Mouse (Mus musculus) CH12.LX (cell line): ENCODE data around the gene Chodl. TPM values are rescaled to one million over a fixed set of nuclear protein-coding genes. Genes with fewer than 3 reads are reported as not detected.

Experiments
- DNase-seq: peaks from one replicate; pipeline ENCODE4 v3.0.0-alpha.2; 2013; ENCODE audit errors: extremely low read depth
- H3K27ac ChIP-seq: 2 replicates; pipeline ENCODE4 v1.5.1; 2012; ENCODE audit warnings: low read depth, mild to moderate bottlenecking, control low read depth, moderate library complexity; ENCODE audit not compliant: insufficient read depth
- H3K27me3 ChIP-seq: replicated peaks from 2 replicates; pipeline ENCODE3; 2012; ENCODE audit warnings: inconsistent platforms
- H3K36me3 ChIP-seq, 2 experiments: replicated peaks in 1 of 2; 2 replicates each; pipeline versions ENCODE3 to v1.6.1; 2012; ENCODE audit warnings: inconsistent platforms in 1 of 2, low read length in 1 of 2, mild to moderate bottlenecking in 1 of 2, mixed read lengths in 1 of 2, moderate library complexity in 1 of 2; ENCODE audit not compliant: control insufficient read depth in 1 of 2, insufficient read depth in 1 of 2
- H3K4me1 ChIP-seq, 2 experiments: 2 replicates each; pipeline ENCODE4 v1.6.1; 2012; ENCODE audit warnings: inconsistent platforms in 1 of 2, moderate library complexity in 1 of 2; ENCODE audit not compliant: insufficient read depth in 2 of 2, control insufficient read depth in 1 of 2
- H3K4me2 ChIP-seq: 2 replicates; pipeline ENCODE4 v1.6.1; 2012; ENCODE audit warnings: low read depth, mild to moderate bottlenecking, control low read depth; ENCODE audit not compliant: poor library complexity, insufficient read depth, severe bottlenecking
- H3K4me3 ChIP-seq, 3 experiments: fragments of 150-350 bp in 1 of 3; sonication (generic) in 1 of 3; replicated peaks in 1 of 3; 2 replicates each; pipeline versions ENCODE3 to v1.5.1; 2011 to 2012; ENCODE audit warnings: low read depth in 2 of 3, low read length in 2 of 3, mild to moderate bottlenecking in 2 of 3, moderate library complexity in 2 of 3, control low read depth in 1 of 3, improper control_type of control experiment in 1 of 3, inconsistent platforms in 1 of 3, mixed read lengths in 1 of 3; ENCODE audit not compliant: poor library complexity in 1 of 3
- H3K79me2 ChIP-seq: replicated peaks from 2 replicates; pipeline ENCODE4 v1.6.1; 2012; ENCODE audit warnings: mild to moderate bottlenecking, moderate library complexity; ENCODE audit not compliant: control insufficient read depth, poor library complexity, insufficient read depth, severe bottlenecking; ENCODE audit errors: extremely low read depth
- H3K9ac ChIP-seq: 2 replicates; pipeline ENCODE4 v1.6.1; 2012; ENCODE audit warnings: low read depth, mild to moderate bottlenecking, control low read depth, moderate library complexity; ENCODE audit not compliant: insufficient read depth
- H3K9me3 ChIP-seq: replicated peaks from 2 replicates; pipeline ENCODE3; 2012; ENCODE audit warnings: low read length, inconsistent platforms, mixed read lengths
- CHD1 ChIP-seq: IDR thresholded peaks from 2 replicates; pipeline ENCODE4 v1.6.1; 2012; ENCODE audit warnings: low read depth, low read length, improper control_type of control experiment, inconsistent platforms
- CTCF ChIP-seq, 2 experiments: IDR thresholded peaks in 1 of 2; conservative IDR thresholded peaks in 1 of 2; 2 replicates each; pipeline ENCODE4 v1.5.1; 2011 to 2012; ENCODE audit warnings: low read depth in 2 of 2, low read length in 2 of 2, improper control_type of control experiment in 1 of 2, inconsistent platforms in 1 of 2, mild to moderate bottlenecking in 1 of 2, moderate library complexity in 1 of 2
- E2F4 ChIP-seq: IDR thresholded peaks from 2 replicates; pipeline ENCODE4 v1.6.1; 2011; ENCODE audit warnings: low read depth, low read length, improper control_type of control experiment; ENCODE audit not compliant: insufficient replicate concordance
- ETS1 ChIP-seq: conservative IDR thresholded peaks from 2 replicates; pipeline ENCODE4 v1.6.1; 2012; ENCODE audit warnings: low read depth, mild to moderate bottlenecking, inconsistent platforms, low read length, improper control_type of control experiment, moderate library complexity
- GABPA ChIP-seq: IDR thresholded peaks from 2 replicates; pipeline ENCODE4 v1.6.1; 2012; ENCODE audit warnings: low read depth, low read length, improper control_type of control experiment, inconsistent platforms; ENCODE audit not compliant: insufficient replicate concordance
- HCFC1 ChIP-seq: IDR thresholded peaks from 2 replicates; pipeline ENCODE4 v1.6.1; 2012; ENCODE audit warnings: low read depth, mild to moderate bottlenecking, inconsistent platforms, low read length, improper control_type of control experiment
- JUN ChIP-seq: IDR thresholded peaks from 2 replicates; pipeline ENCODE4 v1.6.1; 2011; ENCODE audit warnings: low read depth, mild to moderate bottlenecking, low read length, improper control_type of control experiment, moderate library complexity; ENCODE audit not compliant: insufficient read depth
- JUND ChIP-seq: conservative IDR thresholded peaks from 2 replicates; pipeline ENCODE4 v1.6.1; 2011; ENCODE audit warnings: low read depth, low read length, improper control_type of control experiment
- KAT2A ChIP-seq: IDR thresholded peaks from 2 replicates; pipeline ENCODE4 v1.6.1; 2012; ENCODE audit warnings: low read length, improper control_type of control experiment, inconsistent platforms; ENCODE audit not compliant: insufficient replicate concordance
- MAFK ChIP-seq: IDR thresholded peaks from 2 replicates; pipeline ENCODE4 v1.6.1; 2011; ENCODE audit warnings: low read length, improper control_type of control experiment; ENCODE audit not compliant: insufficient replicate concordance
- MAX ChIP-seq: IDR thresholded peaks from 2 replicates; pipeline ENCODE4 v1.6.1; 2011; ENCODE audit warnings: low read length, improper control_type of control experiment
- MEF2A ChIP-seq: IDR thresholded peaks from 2 replicates; pipeline ENCODE4 v1.6.1; 2014; ENCODE audit warnings: low read depth, mild to moderate bottlenecking, inconsistent platforms, low read length, improper control_type of control experiment, borderline replicate concordance
- MXI1 ChIP-seq: IDR thresholded peaks from 2 replicates; pipeline ENCODE4 v1.6.1; 2011; ENCODE audit warnings: mild to moderate bottlenecking, low read depth, low read length, improper control_type of control experiment
- NELFE ChIP-seq: IDR thresholded peaks from 2 replicates; pipeline ENCODE4 v1.6.1; 2011; ENCODE audit warnings: low read depth, low read length, improper control_type of control experiment
- PAX5 ChIP-seq: IDR thresholded peaks from 2 replicates; pipeline ENCODE4 v1.6.1; 2012; ENCODE audit warnings: low read length, inconsistent platforms, mixed read lengths
- POLR2AphosphoS2 ChIP-seq: IDR thresholded peaks from 2 replicates; pipeline ENCODE4 v1.6.1; 2011; ENCODE audit warnings: low read depth, low read length, improper control_type of control experiment
- RAD21 ChIP-seq: IDR thresholded peaks from 2 replicates; pipeline ENCODE4 v1.6.1; 2011; ENCODE audit warnings: low read depth, mild to moderate bottlenecking, low read length, improper control_type of control experiment, moderate library complexity
- RCOR1 ChIP-seq: conservative IDR thresholded peaks from 2 replicates; pipeline ENCODE4 v1.6.1; 2012; ENCODE audit warnings: low read depth, mild to moderate bottlenecking, inconsistent platforms, low read length, improper control_type of control experiment
- SMC3 ChIP-seq: IDR thresholded peaks from 2 replicates; pipeline ENCODE4 v1.6.1; 2011; ENCODE audit warnings: low read depth, low read length, improper control_type of control experiment
- TCF12 ChIP-seq: IDR thresholded peaks from 2 replicates; pipeline ENCODE4 v1.6.1; 2014; ENCODE audit warnings: low read depth, mild to moderate bottlenecking, inconsistent platforms, low read length, improper control_type of control experiment
- UBTF ChIP-seq: IDR thresholded peaks from 2 replicates; pipeline ENCODE4 v1.6.1; 2012; ENCODE audit warnings: low read depth, mild to moderate bottlenecking, inconsistent platforms, low read length, improper control_type of control experiment, moderate library complexity
- USF1 ChIP-seq: IDR thresholded peaks from 2 replicates; pipeline ENCODE4 v1.6.1; 2014; ENCODE audit warnings: low read depth, mild to moderate bottlenecking, inconsistent platforms, low read length, improper control_type of control experiment
- ZC3H11A ChIP-seq: IDR thresholded peaks from 2 replicates; pipeline ENCODE4 v1.6.1; 2012; ENCODE audit warnings: low read depth, mild to moderate bottlenecking, inconsistent platforms, low read length, improper control_type of control experiment
- ZKSCAN1 ChIP-seq: IDR thresholded peaks from 2 replicates; pipeline ENCODE4 v1.6.1; 2012; ENCODE audit warnings: low read depth, inconsistent platforms, low read length, improper control_type of control experiment, borderline replicate concordance
- ZNF384 ChIP-seq: IDR thresholded peaks from 2 replicates; pipeline ENCODE4 v1.6.1; 2012; ENCODE audit warnings: low read depth, low read length, improper control_type of control experiment, inconsistent platforms
- dilution Hi-C: fragments of 300-500 bp; cut with MboI; formaldehyde crosslinking; loops from 2 replicates; pipeline ENCODE4 v1.14.3; 2020; ENCODE audit warnings: low sequenced_read_pairs; ENCODE audit not compliant: extremely low pct_unique_long_range_greater_than_20kb, extremely low pct_ligation_motif_present
- in situ Hi-C: fragments of 300-500 bp; cut with MboI; formaldehyde crosslinking; loops from 3 replicates; pipeline ENCODE4 v1.14.3; 2019; ENCODE audit warnings: low sequenced_read_pairs, low pct_ligation_motif_present, low pct_unique_long_range_greater_than_20kb, mixed read lengths
- polyA plus RNA-seq: library from polyadenylated mRNA; unstranded; fragments of >175 nt; gene quantifications from 2 replicates; pipeline ENCODE4 v1.2.1, GENCODE M21; 2012; ENCODE audit warnings: low read depth; ENCODE audit not compliant: insufficient read length
- total RNA-seq, 2 experiments: library from RNA; depleted of rRNA; stranded (reverse); fragments of 300-350 nt in 1 of 2; fragments of >200 nt in 1 of 2; gene quantifications; 2 replicates each; pipeline ENCODE4 v1.2.3; 2012 to 2014

Gene Chodl
- not detected in 2 replicates for total RNA-seq (2012; rRNA removed)
- total RNA-seq (2014; rRNA removed), result not detected in 2 replicates
- not detected in 2 replicates for polyA plus RNA-seq

- Histone ChIP-seq H3K79me2 (no peaks in the 10 kb centered on the region), H3K4me3 (no peak within 1 kb of the TSS), H3K36me3 (no peaks in the 10 kb centered on the region), H3K4me2 (no peak within 1 kb of the TSS), H3K9me3 (peaks cover 35% of the 10 kb centered on the region), H3K4me1 (no peaks in the 10 kb centered on the region), H3K9ac (no peak within 1 kb of the TSS), H3K27ac (no peak within 1 kb of the TSS), H3K27me3 (no peaks in the 10 kb centered on the region)
- in situ Hi-C loops (no loop called here), dilution Hi-C loops (no loop called here)
- TF ChIP-seq ETS1 (no peak), JUN (no peak), PAX5 (no peak), MXI1 (no peak), KAT2A (no peak), UBTF (no peak), ZNF384 (no peak), ZKSCAN1 (no peak), MAX (no peak), ZC3H11A (no peak), RAD21 (no peak), E2F4 (no peak)
- no peak for DNase-seq
These were observed at the start of gene Chodl for GRCm38 (mm10) chr16:78930382-78931286. TSS of gene Chodl (plus strand) at chr16:78930948.

GRCm38 (mm10) chr16:78922644-78923043, 8.1 kb upstream of the Chodl start:
- in situ Hi-C loops (no loop called here), dilution Hi-C loops (no loop called here)
- H3K27me3 ChIP-seq, result no peaks in the 10 kb centered on the region
- H3K27ac ChIP-seq, result no peak overlapping the region
- H3K4me1 ChIP-seq, result no peaks in the 10 kb centered on the region
- no peak for DNase-seq
- H3K9me3 ChIP-seq, result peaks cover 24% of the 10 kb centered on the region
- no peak overlapping the region for H3K4me3 ChIP-seq
- H3K79me2 ChIP-seq, result no peaks in the 10 kb centered on the region
- no peak overlapping the region for H3K4me2 ChIP-seq
- no peaks in the 10 kb centered on the region for H3K36me3 ChIP-seq
- H3K9ac ChIP-seq, result no peak overlapping the region
- TF ChIP-seq HCFC1 (no peak), NELFE (no peak), JUND (no peak), PAX5 (no peak), USF1 (no peak), MAX (no peak), GABPA (no peak), SMC3 (no peak), JUN (no peak), ZC3H11A (no peak), TCF12 (no peak), CTCF (conservative IDR thresholded peaks at IDR 0.05 in 1 of 2, IDR thresholded peaks at IDR 0.05 in 1 of 2; ENCODE audit: low read depth in 2 of 2, low read length in 2 of 2) (no peak), RCOR1 (no peak), CHD1 (no peak), MAFK (no peak), MEF2A (no peak), ZNF384 (no peak), POLR2AphosphoS2 (no peak), E2F4 (no peak)
